Mouse (Mus musculus): ENCODE data around the gene Jdp2. TPM values are rescaled to one million over a fixed set of nuclear protein-coding genes. Genes with fewer than 3 reads are reported as not detected.

Gene Jdp2
- total RNA-seq (2021): 10 to 100 TPM; 14.8 to 16.5 TPM
- long read RNA-seq, experiment 1, transcript Jdp2-201 (4 exons, 1,643 nt): major isoform, 6 of 9 reads
- long read RNA-seq, experiment 1, partial matches to known transcripts: 0 of 9 reads
- long read RNA-seq, experiment 1, other reads (novel, unspliced or antisense): 0 of 9 reads
- long read RNA-seq, experiment 2, partial matches to known transcripts: 0 of 5 reads
- long read RNA-seq, experiment 2, other reads (novel, unspliced or antisense): 0 of 5 reads

GRCm38 (mm10) chr12:85598611-85599477 is at the start of gene Jdp2:
Jdp2 (plus strand) TSS chr12:85599027.
- DNase-seq: peak; percentile 96 to 97

- DNase-seq: no peak
Measured at GRCm38 (mm10) chr12:85549661-85550060, 49.2 kb upstream of the Jdp2 start.

GRCm38 (mm10) chr12:85550435-85550834 is 48.4 kb upstream of the Jdp2 start:
- DNase-seq: no peak

GRCm38 (mm10) chr12:85559299-85559698 is 39.5 kb upstream of the Jdp2 start:
- DNase-seq: no peak

GRCm38 (mm10) chr12:85565441-85565840 is 33.4 kb upstream of the Jdp2 start:
- DNase-seq: no peak

GRCm38 (mm10) chr12:85568298-85568697 is 30.5 kb upstream of the Jdp2 start:
- no peak for DNase-seq

- no peak for DNase-seq
Measured at GRCm38 (mm10) chr12:85569393-85570157, 29.3 kb upstream of the Jdp2 start.

GRCm38 (mm10) chr12:85570158-85570540 is 28.7 kb upstream of the Jdp2 start:
- DNase-seq: no peak

GRCm38 (mm10) chr12:85571312-85571711 is 27.5 kb upstream of the Jdp2 start:
- peak; percentile 52 to 53 for DNase-seq

GRCm38 (mm10) chr12:85572047-85572475 is 26.8 kb upstream of the Jdp2 start:
- DNase-seq: peak; percentile 89 to 90

- DNase-seq: no peak
Measured at GRCm38 (mm10) chr12:85574806-85575495, 23.9 kb upstream of the Jdp2 start.

GRCm38 (mm10) chr12:85575496-85575840 is 23.4 kb upstream of the Jdp2 start:
- no peak for DNase-seq

- DNase-seq: no peak
Measured at GRCm38 (mm10) chr12:85581261-85582066, 17.4 kb upstream of the Jdp2 start.

- DNase-seq: no peak
Measured at GRCm38 (mm10) chr12:85582067-85582316, 16.8 kb upstream of the Jdp2 start.

- DNase-seq: peak in 1 of 2 experiments; percentile 59
Measured at GRCm38 (mm10) chr12:85585761-85586258, 13.0 kb upstream of the Jdp2 start.

GRCm38 (mm10) chr12:85589870-85590382 is 8.9 kb upstream of the Jdp2 start:
- DNase-seq: no peak

GRCm38 (mm10) chr12:85592943-85593342 is 5.9 kb upstream of the Jdp2 start:
- no peak for DNase-seq

- DNase-seq: no peak
Measured at GRCm38 (mm10) chr12:85594390-85594789, 4.4 kb upstream of the Jdp2 start.

GRCm38 (mm10) chr12:85598053-85598452 is 774 bp upstream of the Jdp2 start:
- peak in 1 of 2 experiments; percentile 48 for DNase-seq

GRCm38 (mm10) chr12:85599478-85600152 is 788 bp downstream of the Jdp2 start:
- peak; percentile 63 for DNase-seq

- DNase-seq: no peak
Measured at GRCm38 (mm10) chr12:85600637-85601036, 1.8 kb downstream of the Jdp2 start.

Data from heart, adult 18-20 months (tissue).